13 mouse cellular contexts compared by ENCODE assay signal in genomic region chr14:10046336-10047122, GRCm38 (mm10).
DNase-seq lines count a peak whose midpoint lies in the region; ATAC-seq and TF ChIP-seq lines count a peak whose summit lies in the region.
"Had no signal": no experiment of that assay in that cellular context is flagged by ENCODE, and none has a peak within 500 bp of the region (broad histone marks: within the 10 kb centered on the region; RNA-seq: fewer than 3 reads in every experiment).

No protein-coding gene starts in this region.

- 18% methylated on average over 7 of the region's 7 CpGs for WGBS in kidney, embryonic 14.5 days

- TF ChIP-seq CTCF in embryonic fibroblast, embryonic 13.5 days (IDR thresholded peaks at IDR 0.05; ENCODE audit: borderline replicate concordance, insufficient read depth, low read length), result no peak

- no peak for TF ChIP-seq POLR2A in embryonic fibroblast, embryonic 13.5 days (IDR thresholded peaks at IDR 0.05; ENCODE audit: low read depth, low read length)

- H3K4me3 ChIP-seq in kidney, embryonic 14.5 days (ENCODE audit: low read length), result no peak overlapping the region
- H3K4me3 ChIP-seq in embryonic fibroblast, embryonic 13.5 days (ENCODE audit: insufficient read depth, low read length), result no peak overlapping the region
- H3K4me3 ChIP-seq: lung, embryonic 15.5 days had no signal

- no peaks in the 10 kb centered on the region for H3K27me3 ChIP-seq in kidney, embryonic 14.5 days (ENCODE audit: control insufficient read depth, insufficient read depth, low read length)
- H3K27me3 ChIP-seq: lung, embryonic 15.5 days had no signal

- no peak overlapping the region for H3K9ac ChIP-seq in kidney, embryonic 14.5 days (ENCODE audit: low read depth, low read length)
- H3K9ac ChIP-seq: lung, embryonic 15.5 days had no signal

- ATAC-seq in kidney, embryonic 14.5 days (ENCODE audit: low FRiP score, low TSS enrichment), result peak; percentile 55; the same call in 1 of the 2 replicates

- intact Hi-C loops in gastrocnemius, postnatal 36 days (cut with DNase I), result no loop called here
- intact Hi-C loops in left cerebral cortex, postnatal 36 days (cut with DNase I), result no loop called here

- H3K36me3 ChIP-seq in kidney, embryonic 14.5 days (ENCODE audit: control insufficient read depth, insufficient read depth, low read length), result no peaks in the 10 kb centered on the region
- H3K36me3 ChIP-seq: lung, embryonic 15.5 days had no signal

- DNase-seq in adrenal gland, adult 2 months, result peak; percentile 4
- DNase-seq in adrenal gland, adult 8-10 months, result no peak
- no peak for DNase-seq in kidney, postnatal 14 days
- DNase-seq in Muller cell, postnatal 12 days (ENCODE audit: inconsistent ontology term), result peak; percentile 26
- DNase-seq in gastrocnemius, postnatal 36 days, result no peak
- no peak for DNase-seq in left cerebral cortex, postnatal 36 days (ENCODE audit: low spot score in 2 of 2)
- DNase-seq: heart, adult 11 months; heart, postnatal 36 days; kidney, adult 2 months; thymus, adult 2 months had no signal

- H3K4me1 ChIP-seq in kidney, embryonic 14.5 days (ENCODE audit: control insufficient read depth, insufficient read depth, low read length), result no peaks in the 10 kb centered on the region
- H3K4me1 ChIP-seq in embryonic fibroblast, embryonic 13.5 days (ENCODE audit: control insufficient read depth, insufficient read depth, low read length), result peaks cover 7% of the 10 kb centered on the region; the same call in 1 of the 2 replicates
- H3K4me1 ChIP-seq: lung, embryonic 15.5 days had no signal

- no peak overlapping the region for H3K4me2 ChIP-seq in kidney, embryonic 14.5 days (replicated peaks; ENCODE audit: low read depth, low read length)
- H3K4me2 ChIP-seq: lung, embryonic 15.5 days had no signal

- 0 out of 2 replicates have a peak, but pooled peaks cover 2% of the 10 kb centered on the region for H3K9me3 ChIP-seq in kidney, embryonic 14.5 days (ENCODE audit: control insufficient read depth, low read length)
- H3K9me3 ChIP-seq: lung, embryonic 15.5 days had no signal

- no peak overlapping the region for H3K27ac ChIP-seq in kidney, embryonic 14.5 days (ENCODE audit: low read depth, low read length)
- peak overlapping the region; percentile 70 for H3K27ac ChIP-seq in embryonic fibroblast, embryonic 13.5 days (ENCODE audit: insufficient read depth, low read length)
- H3K27ac ChIP-seq: lung, embryonic 15.5 days had no signal

Comparison
In these comparisons a context has a peak if more than half of its experiments do, and no peak if none do; other contexts are left out.
1. DNase-seq: peak in adrenal gland, adult 2 months (single experiment) and Muller cell, postnatal 12 days (single experiment); none in adrenal gland, adult 8-10 months (single experiment), kidney, postnatal 14 days (single experiment), gastrocnemius, postnatal 36 days (0 of 2) and left cerebral cortex, postnatal 36 days (0 of 2).